Mouse (Mus musculus): ENCODE data around the gene Bcl2a1d.
"Not testable (repeated sequence)": the region's sequence is repeated elsewhere in the genome, so short reads cannot be mapped to it uniquely, and the experiment has no call there.

GRCm38 (mm10) chr9:88735289-88735688 is 3.6 kb upstream of the Bcl2a1d start:
- not testable (repeated sequence) for TF ChIP-seq CTCF, EP300 (IDR thresholded peaks at IDR 0.05; ENCODE audit: low read depth)

Data from heart, postnatal 0 days (tissue).